Mouse (Mus musculus): ENCODE measurements around the gene Ctdsp2.
A peak's percentile ranks its signal among the peaks of the same experiment; 100 is the strongest.

- TF ChIP-seq CTCF (IDR thresholded peaks at IDR 0.05; ENCODE audit: borderline replicate concordance, control insufficient read depth, extremely low read depth, insufficient read depth, low read length, poor library complexity), result peak; percentile 77; the same call in 1 of the 2 replicates
- TF ChIP-seq POLR2A (IDR thresholded peaks at IDR 0.05; ENCODE audit: control insufficient read depth, extremely low read depth, insufficient read depth, low read length, poor library complexity), result no peak
Measured at GRCm38 (mm10) chr10:126990313-126991056, 12.0 kb downstream of the Ctdsp2 start.

Measured in thymus, adult 2 months (tissue).